In genomic region chr3:73065823-73066755, GRCm38 (mm10) we compare ENCODE assay signal across 8 mouse cellular contexts. TPM values are rescaled to one million over a fixed set of nuclear protein-coding genes. Genes with fewer than 3 reads are reported as not detected.
A peak's percentile ranks its signal among the peaks of the same experiment; 100 is the strongest.
DNase-seq lines count a peak whose midpoint lies in the region; ATAC-seq and TF ChIP-seq lines count a peak whose summit lies in the region.

No protein-coding gene starts in this region.

- no peaks in the 10 kb centered on the region for H3K36me3 ChIP-seq in E14TG2a.4 (ENCODE audit: insufficient read depth, low read length)

- H3K27me3 ChIP-seq in E14TG2a.4 (ENCODE audit: insufficient read depth, low read length): peaks cover 3% of the 10 kb centered on the region

- H3K4me3 ChIP-seq in E14TG2a.4 (replicated peaks; ENCODE audit: low read length): no peak overlapping the region
- no peak overlapping the region for H3K4me3 ChIP-seq in bone marrow, adult 2 months (replicated peaks; ENCODE audit: control insufficient read depth, low read depth, low read length)
- peak overlapping the region; percentile 26 for H3K4me3 ChIP-seq in embryonic fibroblast, embryonic 13.5 days (ENCODE audit: insufficient read depth, low read length)

- no peak overlapping the region for H3K27ac ChIP-seq in bone marrow, adult 2 months (ENCODE audit: control insufficient read depth, insufficient read depth, low read depth, low read length, poor library complexity)
- no peak overlapping the region for H3K27ac ChIP-seq in embryonic fibroblast, embryonic 13.5 days (ENCODE audit: insufficient read depth, low read length)

- TF ChIP-seq POLR2A in bone marrow, adult 2 months (IDR thresholded peaks at IDR 0.05; ENCODE audit: borderline replicate concordance, control insufficient read depth, low read depth, low read length): no peak
- no peak for TF ChIP-seq POLR2A in embryonic fibroblast, embryonic 13.5 days (IDR thresholded peaks at IDR 0.05; ENCODE audit: low read depth, low read length)

- peak; percentile 86 to 91 for DNase-seq in layer of hippocampus, postnatal 10 days (ENCODE audit: low spot score in 2 of 2)
- peak; percentile 49 for DNase-seq in lung, postnatal 10 days
- DNase-seq in right cerebral cortex, postnatal 10 days (ENCODE audit: low spot score in 2 of 2): peak; percentile 85 to 88

- H3K4me1 ChIP-seq in E14TG2a.4 (replicated peaks; ENCODE audit: low read depth, low read length): no peaks in the 10 kb centered on the region
- H3K4me1 ChIP-seq in bone marrow, adult 2 months (ENCODE audit: control insufficient read depth, insufficient read depth, low read length): no peaks in the 10 kb centered on the region
- H3K4me1 ChIP-seq in embryonic fibroblast, embryonic 13.5 days (ENCODE audit: control insufficient read depth, insufficient read depth, low read length): no peaks in the 10 kb centered on the region

- 15% methylated on average over 20 of the region's 20 CpGs for WGBS in bone marrow, adult 2 months

- peak; percentile 92 to 97 for ATAC-seq in hematopoietic stem cell, adult 5-6 weeks (replicated peaks in 1 of 2; ENCODE audit: insufficient read depth in 1 of 2, low FRiP score in 2 of 2, low TSS enrichment in 1 of 2, low read depth in 1 of 2, poor library complexity in 2 of 2, severe bottlenecking in 2 of 2)
- ATAC-seq in CD4-positive, CD25-positive, alpha-beta regulatory T cell, adult 4 months: no peak

- peak; percentile 65 for TF ChIP-seq CTCF in E14TG2a.4 (conservative IDR thresholded peaks at IDR 0.05; ENCODE audit: low read length)
- TF ChIP-seq CTCF in bone marrow, adult 2 months (IDR thresholded peaks at IDR 0.05; ENCODE audit: control insufficient read depth, insufficient read depth, low read length): peak; percentile 15; the same call in 1 of the 2 replicates
- peak; percentile 59; the same call in 1 of the 2 replicates for TF ChIP-seq CTCF in embryonic fibroblast, embryonic 13.5 days (IDR thresholded peaks at IDR 0.05; ENCODE audit: borderline replicate concordance, insufficient read depth, low read length)

- H3K9me3 ChIP-seq in E14TG2a.4 (ENCODE audit: low read length): no peaks in the 10 kb centered on the region

RNA-seq across cellular contexts. Expression of gene Slitrk3, which starts 8.5 kb away (rescaled TPM):
- not detected in 2 replicates for polyA plus RNA-seq in bone marrow, adult 2 months (2011; ENCODE audit: insufficient read depth, insufficient read length, low replicate concordance, missing spikeins)
- polyA plus RNA-seq in embryonic fibroblast, embryonic 13.5 days (2011; ENCODE audit: insufficient read length, low read depth, missing spikeins): 0.14 TPM in 1 of 2 replicates, not detected in the other
- not detected in 2 replicates for total RNA-seq in hematopoietic stem cell, adult 5-6 weeks (2017)
- 10 to 100 TPM; 79.3 to 83.3 TPM for total RNA-seq in layer of hippocampus, postnatal 10 days (2021)
- polyA plus RNA-seq in CD4-positive, CD25-positive, alpha-beta regulatory T cell, adult 4 months (2017; shearing (Covaris generic)): not detected

Comparison
In these comparisons a context has a peak if more than half of its experiments do, and no peak if none do; other contexts are left out.
1. CTCF ChIP-seq: peak in every context shown above with its lines; median percentile 65 in E14TG2a.4; 59 in embryonic fibroblast, embryonic 13.5 days; 15 in bone marrow, adult 2 months.